Mouse (Mus musculus) embryonic fibroblast, embryonic 13.5 days (primary cell): Measurements from ENCODE around the gene Rnf169. TPM values are rescaled to one million over a fixed set of nuclear protein-coding genes. Genes with fewer than 3 reads are reported as not detected.

Experiments used
- H3K27ac ChIP-seq: 2 replicates; pipeline ENCODE4 v1.5.1; 2012; ENCODE audit warnings: low read length, control low read depth, inconsistent platforms; ENCODE audit not compliant: insufficient read depth
- H3K4me1 ChIP-seq: 2 replicates; pipeline ENCODE4 v1.6.1; 2011; ENCODE audit warnings: low read length; ENCODE audit not compliant: control insufficient read depth, insufficient read depth
- H3K4me3 ChIP-seq: 2 replicates; pipeline ENCODE4 v1.5.1; 2011; ENCODE audit warnings: mild to moderate bottlenecking, control low read depth, low read length; ENCODE audit not compliant: insufficient read depth
- CTCF ChIP-seq: IDR thresholded peaks from 2 replicates; pipeline ENCODE4 v1.5.1; 2011; ENCODE audit warnings: mild to moderate bottlenecking, control low read depth, low read length, moderate library complexity, borderline replicate concordance; ENCODE audit not compliant: insufficient read depth
- POLR2A ChIP-seq: IDR thresholded peaks from 2 replicates; pipeline ENCODE4 v1.6.1; 2011; ENCODE audit warnings: low read depth, mild to moderate bottlenecking, control low read depth, low read length, moderate library complexity
- polyA plus RNA-seq: library from polyadenylated mRNA; stranded (reverse); fragments of >200 nt; gene quantifications from 2 replicates; pipeline ENCODE4 v1.2.4, GENCODE M21; 2011; ENCODE audit warnings: low read depth; ENCODE audit not compliant: missing spikeins, insufficient read length

The Rnf169 gene
- polyA plus RNA-seq, 1 experiment: 22.8 TPM

DNA sequence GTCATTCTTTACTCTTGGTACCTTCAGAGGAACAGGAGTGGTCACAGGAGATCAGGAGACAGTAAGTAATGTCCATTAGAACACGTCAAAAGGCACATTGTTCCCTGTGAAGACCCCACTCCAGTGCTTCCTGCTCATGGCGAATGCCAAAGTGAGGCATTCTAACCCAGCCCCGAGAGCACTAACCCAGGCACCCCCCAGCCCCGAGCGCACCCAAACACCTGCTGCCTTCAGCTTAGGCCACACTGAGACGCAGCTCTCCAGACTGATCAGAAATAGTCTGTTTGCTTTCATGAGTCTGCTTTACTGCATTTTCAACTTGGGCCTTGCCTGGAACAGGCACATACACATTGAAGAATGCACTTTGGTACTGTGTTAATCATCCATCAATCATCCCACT lies 60.3 kb downstream of the Rnf169 start:
- Histone ChIP-seq H3K4me3 (no peak overlapping the region), H3K27ac (no peak overlapping the region), H3K4me1 (no peaks in the 10 kb centered on the region)
- TF ChIP-seq CTCF: no peak
- no peak for TF ChIP-seq POLR2A

DNA sequence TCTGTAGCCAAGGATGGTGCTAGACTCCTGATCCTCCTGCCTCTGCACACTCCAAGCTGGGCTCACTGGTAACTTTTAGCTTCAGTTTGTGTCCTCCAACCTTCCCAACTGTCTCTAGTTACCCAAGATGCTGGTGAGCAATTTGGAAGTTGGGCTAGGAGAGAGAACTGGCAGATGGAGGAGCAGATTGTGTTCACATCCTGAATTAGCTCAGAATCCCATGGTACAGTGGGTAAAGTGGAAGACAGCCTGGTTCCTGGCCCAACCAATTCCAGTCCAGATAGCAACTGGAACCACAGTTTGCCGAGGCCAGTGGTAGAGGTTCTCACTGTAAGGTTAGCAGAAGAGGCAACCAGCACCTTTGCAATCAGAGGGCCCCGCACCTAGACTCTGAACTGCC lies 61.1 kb downstream of the Rnf169 start:
- Histone ChIP-seq H3K4me1 (no peaks in the 10 kb centered on the region), H3K27ac (no peak overlapping the region), H3K4me3 (no peak overlapping the region)
- TF ChIP-seq CTCF (no peak), POLR2A (no peak)

DNA sequence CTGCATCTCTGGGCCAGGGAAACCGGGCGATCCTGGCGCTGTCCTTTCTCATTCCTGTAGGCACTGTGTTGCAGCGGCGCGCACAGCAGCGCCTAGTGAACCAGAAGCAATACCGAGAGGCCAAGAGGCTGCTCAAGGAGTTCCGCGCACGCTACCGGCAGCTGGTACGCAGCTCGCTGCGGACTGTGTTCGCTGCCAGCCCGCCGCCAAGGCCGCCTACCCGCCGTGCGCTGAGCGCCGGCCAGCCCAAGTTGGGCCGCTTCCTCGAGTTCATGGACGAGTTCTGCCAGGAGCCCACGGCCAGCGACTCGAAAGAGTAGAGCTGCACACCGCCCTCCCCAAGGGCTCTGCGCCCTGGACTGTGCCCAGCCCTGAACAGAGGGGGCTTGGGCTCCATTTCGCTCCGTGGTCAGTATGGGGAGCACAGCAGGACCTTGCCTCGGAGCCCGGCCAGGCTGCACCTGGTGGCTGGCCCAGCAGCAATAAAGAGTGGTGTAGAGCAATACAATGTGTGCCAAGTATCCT lies 62.9 kb downstream of the Rnf169 start:
- Histone ChIP-seq H3K27ac (no peak overlapping the region), H3K4me1 (no peaks in the 10 kb centered on the region), H3K4me3 (no peak overlapping the region)
- TF ChIP-seq POLR2A: no peak
- no peak for TF ChIP-seq CTCF

DNA sequence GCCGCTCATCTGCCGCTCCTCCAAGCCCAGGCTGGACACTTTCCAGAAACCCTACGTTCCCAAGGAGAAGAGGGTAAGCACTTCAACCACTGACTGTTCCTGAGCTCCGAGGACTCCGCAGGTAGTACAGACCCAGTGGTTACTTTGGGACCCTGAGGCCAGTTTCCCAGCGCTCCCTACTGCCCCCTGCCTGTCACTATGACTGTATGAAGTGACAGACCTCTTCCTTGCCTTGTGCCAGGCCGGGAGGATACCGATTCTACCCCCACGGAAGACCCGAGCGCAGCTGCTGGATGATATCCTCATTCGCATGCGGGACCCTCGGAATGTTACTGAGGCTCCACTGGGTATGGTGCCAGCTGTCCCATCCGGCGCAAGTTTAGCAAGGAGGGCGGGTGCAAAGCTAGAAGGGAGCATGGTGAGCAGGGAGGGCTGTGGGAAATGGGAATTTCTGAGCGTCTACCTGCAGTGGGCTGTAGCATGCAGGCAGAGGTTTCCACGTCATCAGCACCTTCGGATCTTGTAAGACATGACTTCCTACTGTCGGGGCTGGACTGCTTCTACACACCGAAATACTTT lies 63.4 kb downstream of the Rnf169 start:
- TF ChIP-seq CTCF (peak; percentile 33; the same call in 1 of the 2 replicates), POLR2A (no peak)
- Histone ChIP-seq H3K4me3 (no peak overlapping the region), H3K27ac (no peak overlapping the region), H3K4me1 (no peaks in the 10 kb centered on the region)

DNA sequence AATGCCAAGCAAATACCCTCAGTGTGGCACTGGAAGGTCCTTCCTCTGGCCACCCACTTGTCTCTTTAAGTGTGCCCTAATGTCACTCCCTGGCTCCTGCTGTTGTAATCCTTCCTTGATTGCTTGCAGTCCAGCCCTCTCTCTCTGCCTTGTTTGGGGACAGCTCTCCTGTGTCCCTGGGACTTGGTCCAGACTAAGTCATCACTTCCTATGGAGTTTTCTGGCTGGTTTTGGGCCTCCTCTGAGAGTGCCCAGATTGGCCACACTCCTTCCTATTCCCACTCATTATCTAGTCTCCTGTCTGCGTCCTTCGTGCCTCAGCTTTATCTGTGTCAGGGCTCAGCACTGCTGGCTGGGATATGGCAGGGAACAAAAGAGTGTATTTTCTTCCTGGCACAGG lies 64.7 kb downstream of the Rnf169 start:
- Histone ChIP-seq H3K4me3 (no peak overlapping the region), H3K27ac (no peak overlapping the region), H3K4me1 (no peaks in the 10 kb centered on the region)
- TF ChIP-seq CTCF (no peak), POLR2A (no peak)

DNA sequence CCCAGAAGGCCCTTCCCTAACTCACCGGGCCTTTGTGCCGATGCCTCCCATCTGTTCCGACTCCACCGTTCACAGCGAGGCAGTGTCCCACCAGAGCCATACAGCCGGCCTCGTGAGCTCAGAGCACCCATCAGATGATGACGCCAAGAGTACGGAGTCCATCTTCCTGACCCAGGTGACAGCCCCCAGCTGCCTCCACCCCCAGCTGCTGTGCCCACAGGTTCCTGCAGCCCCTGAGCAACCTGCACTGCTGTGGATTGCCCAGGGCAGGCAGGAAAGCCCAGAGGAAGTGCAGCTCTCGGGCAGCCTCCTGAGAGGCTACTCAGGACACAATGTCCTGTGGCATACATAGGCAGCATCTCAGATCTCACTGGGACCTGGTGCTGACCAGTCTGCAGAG lies 65.9 kb downstream of the Rnf169 start:
- TF ChIP-seq POLR2A: no peak
- TF ChIP-seq CTCF: no peak
- Histone ChIP-seq H3K4me1 (no peaks in the 10 kb centered on the region), H3K27ac (no peak overlapping the region), H3K4me3 (no peak overlapping the region)

DNA sequence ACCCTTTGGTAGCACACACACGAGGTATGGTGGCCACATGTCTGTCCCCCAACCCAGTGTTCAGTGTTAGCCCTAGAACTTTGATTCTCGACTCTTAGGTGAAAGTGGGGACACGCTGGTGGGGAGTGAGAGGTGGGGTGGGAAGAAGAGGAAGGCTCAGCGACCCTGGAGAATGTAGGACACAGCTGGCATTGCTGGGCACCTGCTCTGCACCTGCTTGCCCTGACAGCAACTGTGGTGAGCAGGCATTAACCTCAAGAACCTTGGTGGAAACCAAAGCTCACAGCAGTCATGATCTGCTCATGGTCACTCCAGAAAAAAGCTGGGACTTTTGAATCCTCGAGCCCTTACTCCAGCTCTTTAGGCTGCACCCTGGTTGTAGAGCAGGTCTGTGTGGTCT lies 69.2 kb downstream of the Rnf169 start:
- TF ChIP-seq CTCF: no peak

DNA sequence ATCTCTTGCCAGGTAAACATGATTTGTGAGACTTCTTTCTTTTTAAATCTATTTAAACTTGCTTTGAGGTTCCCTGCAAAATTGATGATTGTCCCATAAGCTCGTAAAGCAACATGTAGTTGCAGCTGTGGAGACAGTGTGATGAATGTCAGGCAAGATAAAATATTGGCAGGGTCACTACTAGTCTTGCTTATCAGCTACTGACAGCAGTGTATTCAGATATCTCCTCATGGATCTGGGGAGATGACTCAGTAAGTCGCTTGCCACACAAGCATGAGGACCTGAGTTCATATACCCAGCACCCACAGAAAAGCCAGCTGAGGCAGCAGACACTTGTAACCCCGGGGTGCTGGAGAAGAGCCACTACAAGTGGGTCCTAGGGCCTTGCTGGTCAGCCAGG lies 72.8 kb downstream of the Rnf169 start:
- Histone ChIP-seq H3K4me3 (no peak overlapping the region), H3K4me1 (peaks cover 3% of the 10 kb centered on the region; the same call in 1 of the 2 replicates), H3K27ac (no peak overlapping the region)
- TF ChIP-seq CTCF (no peak), POLR2A (no peak)

More for the DNA sequence above, 69.2 kb downstream of the Rnf169 start:
- Histone ChIP-seq H3K4me3 (no peak overlapping the region), H3K27ac (no peak overlapping the region), H3K4me1 (no peaks in the 10 kb centered on the region)

DNA sequence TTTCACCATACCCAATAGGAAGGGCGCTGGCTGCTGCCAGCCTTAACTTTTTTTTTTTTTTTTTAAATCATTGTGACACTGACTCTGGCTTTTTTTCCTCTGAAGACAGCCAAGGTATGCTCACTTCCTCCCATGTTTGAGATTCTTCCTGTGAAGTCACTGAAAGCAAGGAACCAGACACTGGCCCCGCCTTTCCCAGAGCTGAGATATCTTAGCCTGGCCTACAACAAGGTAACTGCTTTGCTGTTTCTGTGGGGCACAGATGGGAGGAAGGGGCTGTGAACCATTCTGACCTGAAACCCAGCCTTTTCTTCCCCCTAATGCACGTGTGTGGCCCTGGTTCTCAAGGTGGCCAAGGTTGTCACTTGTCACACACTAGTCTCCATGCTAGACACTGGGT lies 73.9 kb downstream of the Rnf169 start:
- H3K4me3 ChIP-seq: no peak overlapping the region
- TF ChIP-seq POLR2A: no peak
- TF ChIP-seq CTCF: no peak

DNA sequence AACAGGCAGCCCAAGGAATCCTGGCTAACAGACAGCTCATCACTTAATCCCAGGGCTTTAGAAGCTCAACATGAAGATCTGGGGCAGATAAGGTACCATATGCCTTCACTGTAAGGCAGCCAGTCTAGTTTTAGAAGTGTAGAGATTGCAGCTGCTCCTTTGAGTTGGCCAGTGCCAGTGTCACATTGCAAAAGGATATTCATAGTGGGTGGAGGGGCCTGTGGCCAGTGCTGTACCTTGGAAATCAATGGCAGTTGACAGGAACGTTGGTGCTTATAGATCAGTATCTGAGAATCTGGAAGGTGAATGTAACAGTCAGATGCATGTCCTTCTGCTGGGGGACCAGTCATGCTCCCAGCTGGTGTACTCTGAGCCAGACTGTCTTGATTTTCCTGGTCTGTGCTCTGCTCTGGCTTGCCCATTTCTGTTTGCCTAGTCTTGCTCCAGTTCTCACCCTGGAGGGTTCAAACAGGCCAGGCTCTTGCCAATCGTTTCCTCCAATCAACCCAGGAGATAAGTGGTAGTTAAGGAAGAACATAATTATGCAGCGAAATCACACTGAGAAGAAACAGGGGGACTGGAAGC lies 75.7 kb downstream of the Rnf169 start:
- no peak overlapping the region for H3K27ac ChIP-seq
- no peak for TF ChIP-seq CTCF
- H3K4me3 ChIP-seq: no peak overlapping the region
- H3K4me1 ChIP-seq: peaks cover 3% of the 10 kb centered on the region; the same call in 1 of the 2 replicates

More for the DNA sequence above, 73.9 kb downstream of the Rnf169 start:
- Histone ChIP-seq H3K4me1 (peaks cover 3% of the 10 kb centered on the region; the same call in 1 of the 2 replicates), H3K27ac (no peak overlapping the region)

DNA sequence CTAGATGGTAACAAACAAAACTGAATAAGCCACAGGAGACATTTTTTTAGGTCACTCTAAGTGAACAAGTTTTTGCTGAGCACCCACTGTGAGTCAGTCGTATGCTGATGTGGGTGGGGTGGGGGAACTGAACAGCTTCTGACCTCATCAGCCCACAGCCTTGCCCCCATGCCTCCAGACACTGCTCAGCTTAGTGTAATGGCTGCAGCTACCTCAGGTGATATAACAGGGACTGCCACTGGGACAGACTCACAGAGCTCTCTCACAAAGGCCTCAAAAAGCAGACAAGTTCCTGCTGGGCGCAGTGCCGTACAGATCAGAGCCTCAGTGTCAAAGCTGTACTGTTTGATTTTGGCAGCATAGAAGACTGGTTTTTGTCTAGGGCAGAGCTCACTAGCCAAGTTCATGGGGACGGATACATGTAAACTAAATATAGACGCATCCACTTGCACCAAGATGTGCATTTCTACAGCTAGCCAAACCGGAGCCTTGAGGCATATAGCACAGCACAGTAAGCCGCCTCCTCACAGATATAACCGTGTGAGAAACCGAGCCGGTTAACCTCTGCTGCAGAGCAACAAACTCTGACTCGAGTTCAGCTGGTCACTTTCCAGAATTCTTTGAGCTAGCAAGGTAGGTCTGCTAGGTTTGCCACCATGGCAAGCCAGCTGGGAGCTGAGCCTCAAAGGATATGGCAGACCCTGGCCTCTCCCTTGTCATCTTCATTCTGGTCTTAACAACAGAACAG lies 77.2 kb downstream of the Rnf169 start:
- Histone ChIP-seq H3K27ac (no peak overlapping the region), H3K4me3 (no peak overlapping the region), H3K4me1 (peaks cover 3% of the 10 kb centered on the region; the same call in 1 of the 2 replicates)
- TF ChIP-seq CTCF (no peak), POLR2A (no peak)
